Mouse (Mus musculus) skeletal muscle tissue, adult 2 months (tissue): ENCODE measurements at regions not wholly inside any gene's neighbourhood (a gene's known extent, or its start where the extent isn't known, plus 50 kb on each side); places are given as distances from the start of the nearest gene placed in this dataset.

Experiments
- DNase-seq: peaks from one replicate; pipeline ENCODE4 v3.0.0-alpha.2; 2012; ENCODE audit warnings: low read depth, low spot score

DNA sequence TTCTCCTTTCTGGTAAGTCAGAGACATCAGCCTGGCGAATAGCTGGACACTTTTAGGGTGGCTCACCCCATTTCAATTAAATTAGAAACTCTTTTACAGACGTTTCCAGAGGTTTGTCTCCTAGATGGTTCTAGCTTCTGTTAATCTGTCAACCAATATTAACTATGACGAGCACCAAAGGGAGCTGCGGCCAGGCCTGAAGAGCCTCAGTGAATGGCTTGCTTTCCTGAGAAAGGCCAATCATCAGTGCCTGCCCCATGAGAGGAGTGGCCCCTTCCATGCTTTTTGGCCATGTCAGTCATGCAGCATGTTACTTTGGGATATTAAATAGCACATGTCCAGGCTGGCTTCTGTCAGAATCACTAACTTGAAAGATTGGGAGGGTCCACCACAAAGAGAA, 296.6 kb upstream of the Id2 start:
- DNase-seq, result no peak

DNA sequence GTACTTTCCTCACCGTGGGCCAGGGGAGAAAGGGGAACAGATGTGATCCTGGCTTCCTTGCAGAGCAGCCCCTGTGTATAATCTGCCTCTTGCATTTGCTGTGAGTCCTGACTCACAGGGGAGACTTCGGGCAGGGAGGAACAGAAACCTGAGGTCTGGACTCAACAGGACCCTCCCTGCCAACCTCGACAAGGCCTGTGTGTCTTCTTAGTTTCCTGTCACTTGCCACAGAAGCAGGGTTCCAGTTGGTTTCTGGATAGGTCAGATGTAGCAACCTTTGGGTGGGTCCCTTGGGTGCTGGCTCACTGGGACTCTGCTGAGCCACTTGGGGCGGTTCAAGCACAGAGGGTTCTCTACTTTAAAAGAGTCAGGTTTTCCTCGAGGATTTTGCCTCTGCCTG, 292.3 kb upstream of the Id2 start:
- peak; percentile 10 for DNase-seq

GRCm38 (mm10) chr12:25387791-25388280, 290.9 kb upstream of the Id2 start:
- no peak for DNase-seq

GRCm38 (mm10) chr12:25382961-25383360, 286.0 kb upstream of the Id2 start:
- DNase-seq, result no peak

GRCm38 (mm10) chr12:25382475-25382874, 285.5 kb upstream of the Id2 start:
- DNase-seq, result no peak

DNA sequence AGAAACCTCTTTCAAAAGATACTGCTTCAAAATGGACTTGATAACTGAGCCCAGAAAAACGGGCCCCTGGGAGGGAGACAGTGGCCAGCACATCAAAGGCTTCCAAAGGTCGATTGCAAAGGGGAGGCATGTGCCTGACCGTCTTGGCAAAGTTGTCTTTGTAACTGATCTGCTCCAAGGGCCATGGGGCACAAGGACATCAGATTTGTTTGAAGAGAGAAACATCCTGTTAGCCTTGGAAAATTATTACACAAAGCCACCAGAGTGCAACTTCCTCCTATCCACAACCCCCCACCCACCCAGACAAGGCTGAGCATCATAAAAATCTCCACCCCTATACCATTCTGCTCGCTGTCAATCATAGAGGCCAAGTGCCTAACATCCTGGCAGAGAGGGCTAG, 284.7 kb upstream of the Id2 start:
- DNase-seq, result no peak

- no peak for DNase-seq
Observed at GRCm38 (mm10) chr12:25379996-25380395, 283.1 kb upstream of the Id2 start.

DNA sequence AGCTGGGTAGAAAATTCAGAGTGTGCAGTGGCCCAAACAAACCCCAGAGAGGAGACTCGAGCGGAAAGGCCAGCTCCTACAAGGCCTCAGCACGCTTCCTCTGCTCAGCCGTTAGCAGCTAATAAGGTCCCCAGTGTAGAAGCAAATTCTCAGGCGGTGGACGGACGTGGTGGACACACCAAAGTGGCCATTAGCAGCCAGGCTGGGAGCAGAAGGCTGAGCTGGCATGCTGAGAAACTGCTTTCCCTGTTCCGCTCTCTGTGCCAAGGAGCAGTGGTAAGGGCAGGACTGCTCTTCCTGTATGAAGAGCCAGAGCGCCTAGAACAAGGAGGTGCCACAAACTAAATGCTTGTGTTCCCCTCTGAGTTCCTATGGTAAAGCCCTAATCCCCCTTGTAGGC, 282.1 kb upstream of the Id2 start:
- DNase-seq, result no peak

- peak; percentile 7 for DNase-seq
Observed at GRCm38 (mm10) chr12:25378036-25378645, 281.2 kb upstream of the Id2 start.

- DNase-seq, result no peak
Observed at GRCm38 (mm10) chr12:25376451-25376850, 279.5 kb upstream of the Id2 start.

DNA sequence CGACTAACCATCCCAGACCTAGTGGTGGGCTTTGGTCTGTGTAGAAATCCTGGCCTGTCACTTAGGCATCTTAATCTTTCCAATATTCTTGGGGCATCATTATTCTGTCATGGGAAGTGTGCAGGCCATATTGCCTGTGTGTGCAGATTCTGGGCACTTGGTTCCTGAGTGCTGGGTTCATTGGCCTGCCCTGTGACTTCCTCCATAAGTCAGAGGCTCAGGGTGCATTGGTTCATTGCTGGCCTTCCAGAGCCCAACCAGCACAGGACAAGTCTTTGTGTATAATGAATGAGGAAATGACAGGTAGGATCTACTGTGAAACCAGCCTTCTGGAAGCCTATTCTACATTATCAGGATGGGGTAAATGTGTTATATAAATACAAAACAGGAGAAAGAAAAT, 270.6 kb upstream of the Id2 start:
- no peak for DNase-seq

GRCm38 (mm10) chr12:25365600-25366267, 268.8 kb upstream of the Id2 start:
- no peak for DNase-seq

- no peak for DNase-seq
Observed at GRCm38 (mm10) chr12:25364966-25365568, 268.1 kb upstream of the Id2 start.

GRCm38 (mm10) chr12:25363839-25364238, 266.9 kb upstream of the Id2 start:
- DNase-seq, result no peak

GRCm38 (mm10) chr12:25363341-25363740, 266.4 kb upstream of the Id2 start:
- peak; percentile 4 for DNase-seq

GRCm38 (mm10) chr12:25362771-25363170, 265.8 kb upstream of the Id2 start:
- DNase-seq, result no peak

DNA sequence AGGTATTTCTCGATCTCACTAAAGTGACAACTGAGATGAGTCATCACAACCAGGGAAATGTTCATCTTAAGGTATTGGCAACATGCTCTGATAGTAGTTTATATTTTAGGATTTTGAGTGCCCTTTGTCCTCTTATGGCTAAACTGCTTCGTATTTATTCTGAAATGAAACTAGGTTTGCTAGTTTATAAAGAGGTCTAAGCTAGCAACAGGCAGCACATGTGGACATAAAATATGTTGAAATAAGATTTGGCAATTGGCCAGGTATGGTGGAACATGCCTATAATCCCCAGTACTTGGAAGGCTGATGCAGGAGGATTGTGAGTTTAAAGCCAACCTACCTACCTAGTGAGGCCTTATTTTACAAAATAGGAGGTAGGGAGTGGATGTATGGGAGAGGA, 263.8 kb upstream of the Id2 start:
- DNase-seq, result no peak

DNA sequence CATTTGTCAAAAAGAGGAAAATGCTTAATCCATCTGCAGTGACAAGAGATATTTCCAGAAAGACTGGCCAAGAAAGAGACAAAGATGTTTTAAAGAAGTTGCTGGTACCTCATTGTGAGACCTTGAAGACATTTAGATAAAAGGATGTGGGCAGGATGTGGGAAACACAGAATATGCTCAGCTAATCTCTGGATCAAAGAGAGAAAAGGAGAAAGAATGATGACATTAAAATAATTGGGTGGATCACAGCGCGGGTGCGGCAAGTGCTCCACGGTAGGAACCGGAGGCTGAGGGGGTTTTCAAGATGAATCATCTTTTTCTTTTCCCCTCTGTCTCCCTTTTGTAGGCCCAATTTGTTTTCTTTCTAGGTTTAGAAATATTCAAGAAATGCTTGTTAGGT, 263.0 kb upstream of the Id2 start:
- no peak for DNase-seq

DNA sequence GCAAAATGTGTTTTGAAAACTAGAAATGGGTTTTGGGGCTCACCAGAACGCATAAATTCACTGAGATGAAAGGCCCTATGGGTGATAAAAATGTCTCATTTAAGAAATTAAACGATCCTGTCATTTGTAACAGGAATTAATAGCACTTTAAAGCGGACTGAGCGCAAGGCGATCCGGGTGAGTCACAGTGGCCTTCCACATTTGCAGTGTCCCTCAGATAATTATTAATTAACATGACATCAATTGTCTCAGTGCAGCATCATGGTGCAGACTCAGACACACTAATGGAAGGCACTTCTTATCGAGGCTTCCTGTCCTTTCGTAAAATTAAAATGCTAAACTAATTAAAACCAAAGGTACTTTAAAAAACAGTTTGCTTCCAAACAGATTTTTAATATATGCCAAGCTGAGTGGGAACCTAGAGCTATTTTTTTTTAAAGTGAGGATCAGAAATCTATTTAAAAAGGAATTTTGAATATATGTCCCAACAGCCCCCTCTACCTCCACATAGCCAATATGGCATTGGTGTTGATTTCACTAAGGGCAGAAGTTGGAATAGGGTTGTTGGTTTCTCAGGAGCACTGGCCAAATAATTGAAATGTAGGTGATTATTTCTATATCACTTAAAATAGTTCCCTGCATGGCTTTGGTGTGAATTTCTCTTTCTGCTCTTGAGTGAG, 262.0 kb upstream of the Id2 start:
- no peak for DNase-seq

DNA sequence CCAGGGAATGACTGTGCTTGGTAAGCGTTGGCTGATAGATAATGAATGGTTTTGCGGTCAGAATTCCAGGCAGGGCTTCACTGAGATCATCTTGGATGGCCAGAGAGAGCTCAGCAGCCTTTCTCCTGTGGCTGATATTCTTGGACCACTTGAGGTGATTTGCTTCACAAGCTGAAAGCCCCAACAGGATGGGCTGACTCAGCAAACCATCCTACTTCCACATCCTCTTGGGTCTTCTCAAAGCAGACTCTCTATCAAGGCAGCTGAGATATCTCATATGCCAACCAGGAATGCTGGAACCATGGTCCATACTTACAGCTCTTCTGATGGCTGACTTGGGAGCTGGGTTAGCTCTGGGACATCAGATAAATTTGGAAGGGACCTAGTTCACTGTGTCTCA, 259.8 kb upstream of the Id2 start:
- no peak for DNase-seq

GRCm38 (mm10) chr12:25355217-25355616, 258.3 kb upstream of the Id2 start:
- no peak for DNase-seq

- no peak for DNase-seq
Observed at GRCm38 (mm10) chr12:25353402-25353896, 256.5 kb upstream of the Id2 start.
